Comparison of ENCODE assay signal across 8 mouse cellular contexts in the genomic region with DNA sequence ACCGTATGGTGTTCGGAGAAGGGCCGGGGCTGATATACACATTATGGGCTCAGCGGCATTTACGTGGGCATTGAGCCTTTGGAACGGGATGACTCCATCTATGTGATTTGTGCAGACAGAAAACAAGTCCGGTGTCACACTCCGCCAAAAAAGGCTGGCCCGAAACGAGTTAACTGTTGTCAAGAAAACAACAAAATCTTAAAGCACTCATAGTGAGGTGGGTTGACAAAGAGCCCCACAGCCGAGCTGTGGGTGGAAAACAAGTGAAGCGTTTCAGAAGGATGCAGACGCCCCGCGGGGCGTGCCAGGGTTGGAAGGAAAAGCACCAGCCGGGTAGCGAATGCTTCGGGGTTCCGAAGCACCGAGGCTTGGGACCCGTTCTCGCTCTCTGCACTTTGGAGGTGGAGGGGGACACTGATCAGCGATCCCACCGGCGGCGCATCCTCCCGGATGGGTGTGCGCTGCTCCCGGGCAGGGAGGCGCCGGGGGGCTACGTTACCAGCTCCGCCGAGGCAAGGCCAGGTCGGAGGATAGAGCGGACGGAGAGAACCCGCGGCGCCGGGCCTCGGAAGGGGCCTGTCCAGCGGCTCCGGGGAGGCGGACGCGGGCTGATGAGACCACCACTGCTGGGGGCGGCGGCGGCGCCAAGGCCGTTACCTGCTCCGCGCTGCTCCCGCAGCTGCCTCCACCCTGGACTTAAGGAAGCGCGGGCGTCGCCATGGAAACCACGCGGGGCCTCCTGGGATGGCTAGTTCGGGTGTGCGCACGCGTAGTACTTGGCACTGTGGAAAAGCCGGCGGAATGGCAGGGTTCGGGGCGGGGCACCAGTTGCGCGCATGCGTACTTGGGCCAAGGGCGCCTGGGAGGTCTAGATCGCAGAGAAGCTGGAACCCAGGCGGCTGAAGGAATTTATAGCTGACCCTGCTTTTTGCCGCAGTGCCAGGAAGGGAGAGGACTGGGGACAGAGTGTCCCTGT. TPM values are rescaled to one million over a fixed set of nuclear protein-coding genes. Genes with fewer than 3 reads are reported as not detected.
DNase-seq lines count a peak whose midpoint lies in the region; ATAC-seq and TF ChIP-seq lines count a peak whose summit lies in the region.

A gene (minus strand): TSS at position 741 of the 976 bp plus-strand sequence.

- H3K9me3 ChIP-seq in hindbrain, postnatal 0 days (ENCODE audit: low read length): no peaks in the 10 kb centered on the region

- peak within 1 kb of the TSS; percentile 94 for H3K27ac ChIP-seq in gastrocnemius, adult 2 months
- H3K27ac ChIP-seq in hindbrain, postnatal 0 days: peak within 1 kb of the TSS; percentile 80
- H3K27ac ChIP-seq in left cerebral cortex, adult 2 months: peak within 1 kb of the TSS; percentile 93

- no peaks in the 10 kb centered on the region for H3K27me3 ChIP-seq in hindbrain, postnatal 0 days (ENCODE audit: insufficient read depth, low read length)

- peak within 1 kb of the TSS; percentile 71 for H3K4me3 ChIP-seq in gastrocnemius, adult 2 months
- peak within 1 kb of the TSS; percentile 76 for H3K4me3 ChIP-seq in hindbrain, postnatal 0 days (ENCODE audit: low read length)
- H3K4me3 ChIP-seq in left cerebral cortex, adult 2 months: peak within 1 kb of the TSS; percentile 94

- H3K4me1 ChIP-seq in hindbrain, postnatal 0 days (ENCODE audit: insufficient read depth, low read length): no peaks in the 10 kb centered on the region

- H3K4me2 ChIP-seq in hindbrain, postnatal 0 days (ENCODE audit: low read depth, low read length): peak within 1 kb of the TSS; percentile 80

- peak within 1 kb of the TSS; percentile 78 for H3K9ac ChIP-seq in hindbrain, postnatal 0 days (replicated peaks; ENCODE audit: low read length)

- peak; percentile 96 for ATAC-seq in common myeloid progenitor, adult 5-6 weeks (replicated peaks; ENCODE audit: low read depth, poor library complexity, severe bottlenecking)
- ATAC-seq in hindbrain, postnatal 0 days: peak; percentile 96
- peak; percentile 95 for ATAC-seq in megakaryocyte, adult 5-6 weeks (ENCODE audit: poor library complexity, severe bottlenecking)

- no peaks in the 10 kb centered on the region for H3K36me3 ChIP-seq in hindbrain, postnatal 0 days (ENCODE audit: insufficient read depth, low read length)

- intact Hi-C loops in gastrocnemius, adult 2 months (cut with DNase I): loop anchor here (5.0 kb wide), 2 partner anchors 35 to 105 kb away; no protein-coding TSS in a partner anchor
- intact Hi-C loops in left cerebral cortex, adult 2 months (cut with DNase I): loop anchor here (2.0 kb wide), 1 partner anchor 33 kb away; no protein-coding TSS in a partner anchor

- WGBS in hindbrain, postnatal 0 days: under 1% methylated on average over 77 of the region's 77 CpGs

- DNase-seq in ZHBTc4 (ENCODE audit: low read depth, low spot score): peak; percentile 100
- DNase-seq in gastrocnemius, adult 2 months: peak; percentile 100
- peak; percentile 100 for DNase-seq in hindbrain, postnatal 0 days (ENCODE audit: low spot score)
- peak; percentile 99 to 100 for DNase-seq in left cerebral cortex, adult 2 months (ENCODE audit: extremely low spot score in 1 of 2, low spot score in 2 of 2)
- peak; percentile 99 to 100 for DNase-seq in right cerebral cortex, adult 2 months (ENCODE audit: low spot score in 2 of 2)
- DNase-seq in urinary bladder, postnatal 14 days (ENCODE audit: low spot score): peak; percentile 100

- no peak for TF ChIP-seq CTCF in gastrocnemius, adult 2 months (IDR thresholded peaks at IDR 0.05)
- no peak for TF ChIP-seq CTCF in hindbrain, postnatal 0 days (IDR thresholded peaks at IDR 0.05; ENCODE audit: low read depth)
- no peak for TF ChIP-seq CTCF in left cerebral cortex, adult 2 months (IDR thresholded peaks at IDR 0.05)

RNA-seq across cellular contexts. Expression of the gene that starts here (rescaled TPM):
- 0.18 TPM in 1 of 2 replicates, not detected in the other for total RNA-seq in common myeloid progenitor, adult 5-6 weeks (2017)
- total RNA-seq in gastrocnemius, adult 2 months (2021): under 1 TPM; 0.50 to 0.51 TPM
- 2.0 and 3.2 TPM in 2 replicates for total RNA-seq in hindbrain, postnatal 0 days (2014; rRNA removed)
- 1.9 and 2.3 TPM in 2 replicates for polyA plus RNA-seq in hindbrain, postnatal 0 days (2015; fragmentation: Nextera tagmentation; extraction: Ambion mirVana)
- 1 to 10 TPM; 1.4 to 2.1 TPM for total RNA-seq in left cerebral cortex, adult 2 months (2021)
- not detected in 2 replicates for total RNA-seq in megakaryocyte, adult 5-6 weeks (2015)
- 0.12 and 0.15 TPM in 2 replicates for total RNA-seq in megakaryocyte, adult 5-6 weeks (2017)

Comparison
In these comparisons a context has a peak if more than half of its experiments do, and no peak if none do; other contexts are left out.
1. Peak in every context shown above with its lines: DNase-seq, ATAC-seq, H3K4me3 ChIP-seq and H3K27ac ChIP-seq.
2. Peak in ATAC-seq in common myeloid progenitor, adult 5-6 weeks; RNA of the gene not detected or under 1 TPM.
3. Peak in DNase-seq, H3K4me3 ChIP-seq and H3K27ac ChIP-seq in gastrocnemius, adult 2 months; RNA of the gene not detected or under 1 TPM.
4. Peak in ATAC-seq in megakaryocyte, adult 5-6 weeks; RNA of the gene not detected or under 1 TPM.